Mouse (Mus musculus) adrenal gland, adult 2 months (tissue): ENCODE results near the gene Kcnj10. TPM values are rescaled to one million over a fixed set of nuclear protein-coding genes. Genes with fewer than 3 reads are reported as not detected.

Source experiments
- DNase-seq: peaks from one replicate; pipeline ENCODE4 v3.0.0; 2021
- long read RNA-seq: library from polyadenylated mRNA; stranded (forward); transcript quantifications from one replicate; pipeline ENCODE4 v2.0.0, GENCODE M21; 2021
- polyA plus RNA-seq: library from polyadenylated mRNA; depleted of rRNA; stranded (reverse); fragments of >200 nt; gene quantifications from 2 replicates; pipeline ENCODE4 v1.2.3, GENCODE M21; 2012; rRNA removed
- total RNA-seq, 2 experiments: library from RNA; stranded (reverse); gene quantifications; 2 replicates each; pipeline ENCODE4 v1.2.3; 2021

Gene Kcnj10
- 1 to 10 TPM; 1.0 to 1.1 TPM for total RNA-seq
- polyA plus RNA-seq, result 0.99 and 1.1 TPM in 2 replicates
- long read RNA-seq, result 0 reads

DNA sequence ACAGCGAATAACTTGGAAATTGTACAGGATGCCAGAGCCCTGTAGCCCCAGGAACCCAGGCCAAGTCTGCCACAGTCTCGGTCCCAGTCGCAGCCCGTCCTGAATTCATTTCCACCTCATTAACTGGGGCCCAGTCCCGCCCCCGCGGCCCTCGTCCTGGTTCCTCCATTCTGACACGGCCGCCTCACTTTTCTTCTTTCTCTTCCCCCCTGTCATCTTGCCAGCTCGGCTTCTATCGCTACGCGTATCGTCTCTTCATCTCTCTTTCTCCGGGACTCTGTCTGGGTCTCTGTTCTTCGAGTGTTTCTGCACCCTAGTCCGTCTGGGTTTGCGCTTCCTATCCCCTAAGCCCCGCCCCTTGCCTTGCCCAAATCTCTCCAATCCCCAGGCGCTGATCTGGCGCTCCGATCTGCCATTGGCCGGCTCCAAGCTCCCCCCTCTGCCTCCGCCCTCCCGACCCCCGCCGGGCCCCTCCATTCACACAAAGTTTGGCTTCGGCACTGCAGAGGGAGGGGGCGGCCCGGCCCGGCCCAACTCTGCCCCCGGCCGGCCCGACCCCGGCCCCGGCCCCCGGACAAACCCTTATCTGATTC is at the start of gene Kcnj10:
Gene Kcnj10, plus strand, starts transcription at position 482 of the 593 bp plus-strand sequence.
- DNase-seq, result peak; percentile 88

DNA sequence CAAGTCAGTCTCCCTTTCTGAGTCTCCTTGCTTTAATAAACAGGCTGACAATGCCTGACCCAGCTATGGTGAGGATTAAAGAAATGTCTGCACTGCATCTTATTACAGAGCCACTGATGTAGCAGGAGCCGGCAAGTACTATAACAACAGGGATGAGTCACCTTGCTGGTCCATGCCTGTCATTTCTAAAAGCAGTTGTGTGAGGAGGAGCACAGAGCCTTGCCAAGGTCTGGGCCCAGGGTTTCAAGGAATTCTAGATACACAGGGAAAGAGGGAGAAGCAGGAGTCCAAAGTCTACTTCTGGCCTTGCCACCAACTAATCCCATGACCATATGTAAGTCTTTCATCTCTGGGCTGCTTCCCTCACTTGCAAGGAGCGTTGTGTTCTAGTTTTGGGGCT is 48.1 kb upstream of the Kcnj10 start:
- DNase-seq, result peak; percentile 68

DNA sequence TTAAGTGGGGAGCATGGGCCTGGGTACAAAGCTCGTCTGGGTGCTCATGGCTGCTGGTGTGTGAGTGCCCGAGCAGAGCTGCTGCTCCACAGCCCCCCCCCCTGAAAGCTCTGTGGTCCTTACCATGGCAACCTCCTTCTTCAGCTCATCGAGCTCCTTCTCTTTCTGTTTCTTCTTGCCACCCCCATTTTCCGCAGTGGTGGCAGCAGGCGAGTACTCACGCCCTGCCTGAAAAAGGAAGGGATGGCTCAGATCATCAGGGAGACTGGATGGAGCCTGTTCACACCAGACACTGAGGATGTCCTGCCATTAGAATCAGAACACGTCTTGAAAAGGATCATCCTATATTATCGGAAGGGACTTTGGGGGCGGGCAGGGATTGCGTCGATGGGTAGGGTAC is 47.6 kb upstream of the Kcnj10 start:
- DNase-seq, result no peak

DNA sequence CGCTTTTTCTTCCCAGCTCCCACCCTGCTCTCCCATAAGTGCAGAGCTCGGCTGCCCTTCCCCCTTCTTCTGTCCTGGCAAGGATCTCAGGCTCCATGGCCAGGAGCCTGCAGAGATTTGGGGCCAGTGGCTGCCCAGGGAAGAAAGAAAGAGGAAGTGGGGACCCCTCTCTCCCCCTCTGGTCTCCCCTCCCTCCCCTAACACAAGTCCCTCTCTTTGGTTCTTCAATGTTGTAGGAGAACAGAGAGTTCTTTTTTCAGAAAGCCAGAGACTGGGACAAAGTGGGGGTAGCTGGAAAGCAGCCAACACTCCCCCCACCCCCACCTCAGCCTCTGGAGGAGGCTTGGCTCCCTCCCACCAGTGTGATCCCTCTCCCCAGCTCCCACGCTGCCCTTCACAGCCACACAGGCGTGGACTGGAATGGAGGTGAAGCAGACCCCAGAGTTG is 45.2 kb upstream of the Kcnj10 start:
- no peak for DNase-seq

DNA sequence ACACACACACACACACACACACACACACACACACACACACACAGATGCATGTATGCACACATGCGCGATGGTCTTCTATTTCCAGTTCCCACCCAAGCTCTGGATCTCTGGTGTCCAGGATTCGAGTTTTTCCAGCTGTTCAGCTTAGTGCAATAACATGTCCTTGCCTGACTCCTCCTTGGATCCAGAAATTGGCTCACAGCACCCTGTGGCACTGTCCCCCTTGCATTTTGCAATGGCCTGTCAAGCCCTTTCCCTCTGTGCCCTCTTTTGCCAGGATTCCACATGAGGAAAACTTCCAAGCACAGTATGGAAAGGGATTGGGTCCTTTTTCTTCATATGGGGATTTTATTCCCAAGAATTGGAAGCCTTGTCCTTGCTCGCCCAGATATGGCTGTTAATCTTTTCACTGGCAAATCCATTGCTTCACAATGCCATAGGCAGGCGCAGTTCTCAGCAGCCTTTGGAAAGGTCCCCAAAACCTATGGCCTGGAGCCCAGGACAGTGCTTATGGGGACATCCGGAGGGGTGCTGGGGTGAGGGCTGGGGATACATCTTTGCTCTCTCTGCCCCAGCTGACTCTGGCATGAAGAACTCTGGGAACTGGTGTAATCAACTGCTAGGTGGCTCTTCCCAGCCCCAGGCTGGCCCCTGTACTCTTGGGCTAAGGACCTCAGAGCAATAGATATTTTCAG is 44.0 kb upstream of the Kcnj10 start:
- DNase-seq, result peak; percentile 68

DNA sequence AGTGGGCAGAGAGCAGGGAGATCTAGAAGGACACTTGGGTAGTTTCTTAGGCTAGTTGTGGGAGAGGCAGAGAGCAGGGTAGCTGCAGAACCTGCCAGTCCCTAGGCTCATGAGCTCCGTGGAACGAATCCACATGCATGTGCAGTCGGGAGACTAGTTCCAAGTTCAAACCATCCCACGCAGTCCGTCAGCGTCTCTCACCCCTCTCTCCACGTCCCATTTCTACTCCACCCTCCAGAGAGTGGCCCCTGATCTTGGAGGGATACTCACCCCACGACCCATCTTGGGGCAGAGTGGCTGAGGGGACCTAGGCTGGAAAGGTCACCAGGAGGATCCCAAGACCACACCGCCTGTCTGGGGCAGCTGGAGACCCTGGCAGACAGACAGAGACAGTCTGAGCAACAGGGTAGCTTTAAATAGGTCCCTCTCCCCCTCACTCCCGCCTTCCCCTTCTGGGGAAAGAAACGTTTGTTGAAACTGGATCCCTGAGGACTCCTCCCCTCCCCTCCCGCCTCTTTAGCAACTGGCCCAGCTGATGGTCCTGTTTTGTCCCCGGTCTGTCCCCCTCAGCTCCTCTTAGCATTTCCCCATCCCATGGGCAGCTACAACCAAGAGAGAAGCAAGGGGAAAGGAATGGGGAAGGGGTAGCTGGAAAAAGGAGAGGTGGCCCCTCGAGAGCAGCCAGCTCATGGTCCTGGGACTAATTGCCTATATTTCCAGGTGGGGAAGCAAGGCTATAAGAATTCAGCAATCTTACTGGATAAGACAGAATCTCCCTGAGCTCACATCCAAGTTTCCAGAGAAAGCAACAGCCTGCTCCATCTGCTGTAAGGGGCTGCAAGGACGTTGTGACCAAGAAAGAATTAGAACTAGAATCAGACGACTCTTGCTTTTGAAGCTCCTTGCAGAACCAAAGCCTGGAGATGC is 43.1 kb upstream of the Kcnj10 start, which contains the start of gene Atp1a2:
Gene Atp1a2, minus strand, starts transcription at position 454 of the 927 bp plus-strand sequence.
- no peak for DNase-seq

DNA sequence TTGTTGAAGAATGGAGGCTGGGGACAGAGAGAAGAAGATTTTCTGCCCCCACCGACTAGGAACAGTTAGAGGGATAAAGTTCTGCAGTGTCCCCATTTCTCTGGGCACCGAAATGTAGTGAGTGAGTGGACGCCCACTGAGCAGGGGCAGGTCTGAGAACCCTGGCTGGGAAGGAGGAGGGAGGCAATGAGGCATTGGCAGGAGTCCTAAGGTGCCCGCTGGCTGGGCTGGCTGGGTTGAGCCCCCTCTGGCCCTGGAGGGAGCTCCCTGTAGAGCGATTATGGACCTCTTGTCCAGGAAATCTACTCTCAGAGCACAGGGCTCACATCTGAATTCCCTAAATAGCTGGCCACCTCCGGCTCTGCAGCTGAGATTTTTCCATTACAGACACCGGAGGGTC is 41.5 kb upstream of the Kcnj10 start:
- peak; percentile 23 for DNase-seq

DNA sequence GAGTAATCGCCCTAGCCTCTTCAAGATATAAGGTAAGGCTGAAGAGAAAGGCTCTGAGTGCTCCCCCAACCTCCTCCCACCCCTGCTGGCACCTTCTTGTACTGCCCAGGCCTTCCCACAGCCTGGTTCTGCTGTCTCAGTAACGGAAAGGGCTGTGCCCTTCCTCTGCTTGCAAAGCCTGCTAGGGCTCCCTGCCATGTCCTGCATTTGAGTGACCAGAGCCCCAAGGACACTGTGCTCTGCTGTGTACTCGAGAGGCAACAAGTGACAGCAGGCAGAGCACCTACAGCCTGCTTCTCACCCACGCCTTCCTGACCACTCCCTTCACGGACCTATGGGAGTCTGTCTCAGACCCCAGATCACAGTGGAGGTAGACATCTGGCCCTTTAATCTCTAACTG is 40.8 kb upstream of the Kcnj10 start:
- DNase-seq, result peak; percentile 79

DNA sequence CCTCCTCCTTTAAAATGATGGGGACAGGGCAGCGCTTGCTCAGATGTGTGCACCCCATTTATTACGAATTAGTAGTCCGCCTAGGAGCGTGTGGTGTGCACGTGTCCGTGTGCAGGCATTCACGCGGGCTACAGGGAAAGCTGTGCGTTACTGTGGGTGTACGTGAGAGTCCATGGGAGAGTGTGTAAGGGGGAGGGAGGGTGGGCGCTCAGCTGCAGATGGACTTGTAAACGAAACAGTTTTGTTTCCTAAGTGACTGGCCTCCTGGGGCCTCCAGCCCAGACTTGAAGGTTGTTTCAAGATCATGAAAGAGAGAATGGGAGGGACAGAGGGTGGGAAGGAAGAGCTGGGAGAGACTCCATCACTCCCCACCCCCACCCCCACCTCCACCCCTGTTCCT is 39.8 kb upstream of the Kcnj10 start:
- DNase-seq, result no peak

DNA sequence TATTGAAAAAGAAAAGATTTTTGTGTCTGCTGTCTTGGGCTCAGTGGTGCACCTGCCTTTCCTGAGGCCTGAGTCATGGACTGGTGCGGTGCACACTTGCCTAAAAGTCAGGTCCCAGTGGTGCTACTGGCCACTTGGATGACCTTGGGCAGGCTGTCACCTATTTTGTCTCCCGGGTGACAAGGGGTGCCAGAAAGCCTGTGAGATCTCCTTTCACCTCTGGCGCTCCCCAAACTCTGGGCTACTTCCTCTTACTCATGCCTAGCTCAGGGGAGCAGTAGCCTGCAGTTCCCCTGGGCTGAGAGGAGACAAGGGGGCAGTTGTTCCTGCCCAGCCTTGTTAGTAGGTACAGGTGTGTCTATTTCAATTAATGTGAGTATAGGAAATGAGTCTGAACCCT is 38.7 kb upstream of the Kcnj10 start:
- DNase-seq, result no peak

DNA sequence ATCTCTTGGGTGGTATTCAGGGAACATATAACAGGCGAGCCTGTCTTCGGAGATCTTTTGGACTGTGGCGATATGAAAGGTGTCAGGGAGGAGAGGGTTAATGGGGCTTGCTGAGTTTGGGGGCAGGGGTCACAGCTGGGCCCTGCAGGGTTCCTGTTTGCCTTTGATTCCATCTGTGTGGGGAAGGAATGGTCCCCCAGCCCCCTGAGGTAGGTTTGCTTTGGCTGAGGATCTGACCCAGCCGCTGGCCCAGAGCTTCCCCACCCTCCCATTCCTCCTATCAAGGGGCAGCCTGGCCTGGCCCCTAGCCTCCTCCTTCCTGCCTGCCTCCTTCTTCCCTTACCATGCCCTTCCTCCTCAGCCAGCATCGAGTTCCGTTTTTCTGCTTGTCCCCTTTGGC is 38.2 kb upstream of the Kcnj10 start:
- DNase-seq, result no peak

DNA sequence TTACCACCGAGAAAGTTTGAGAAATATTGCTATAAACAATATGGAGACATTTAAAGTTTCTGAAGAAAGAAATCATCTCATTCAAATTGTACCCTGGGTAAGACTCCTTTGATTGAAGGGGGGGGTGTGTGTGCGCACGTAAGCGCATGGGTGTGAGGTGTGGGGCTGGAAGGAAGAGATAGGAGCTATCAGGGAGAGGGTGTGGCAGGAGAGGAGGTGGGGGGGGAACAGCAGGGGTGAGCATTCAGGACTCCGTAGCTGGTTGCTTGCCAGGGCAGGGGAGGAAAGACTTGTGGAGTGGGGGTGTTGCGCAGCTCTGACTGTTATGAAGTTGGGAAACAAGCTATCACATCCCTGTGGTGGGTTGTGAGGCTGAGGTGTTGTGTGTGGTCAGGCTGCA is 36.6 kb upstream of the Kcnj10 start:
- no peak for DNase-seq

DNA sequence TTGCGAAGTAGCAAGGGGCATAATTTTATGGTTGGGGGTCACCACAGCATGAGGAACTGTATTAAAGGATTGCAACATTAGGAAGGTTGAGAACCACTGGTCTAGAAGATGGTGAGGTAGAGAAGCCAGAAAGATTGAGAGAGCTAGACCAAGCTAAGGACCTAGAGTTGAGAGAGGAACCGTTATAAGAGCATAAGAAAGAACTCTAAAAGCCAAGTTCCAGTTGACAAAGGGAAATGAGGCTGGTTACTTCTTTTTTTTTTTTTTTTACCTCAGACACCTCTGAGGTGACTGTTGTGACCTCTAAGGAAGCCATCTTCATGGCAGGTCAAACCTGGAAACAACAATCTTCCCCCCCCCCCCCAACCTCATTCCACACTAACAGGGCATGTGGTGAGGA is 35.9 kb upstream of the Kcnj10 start:
- DNase-seq, result no peak

DNA sequence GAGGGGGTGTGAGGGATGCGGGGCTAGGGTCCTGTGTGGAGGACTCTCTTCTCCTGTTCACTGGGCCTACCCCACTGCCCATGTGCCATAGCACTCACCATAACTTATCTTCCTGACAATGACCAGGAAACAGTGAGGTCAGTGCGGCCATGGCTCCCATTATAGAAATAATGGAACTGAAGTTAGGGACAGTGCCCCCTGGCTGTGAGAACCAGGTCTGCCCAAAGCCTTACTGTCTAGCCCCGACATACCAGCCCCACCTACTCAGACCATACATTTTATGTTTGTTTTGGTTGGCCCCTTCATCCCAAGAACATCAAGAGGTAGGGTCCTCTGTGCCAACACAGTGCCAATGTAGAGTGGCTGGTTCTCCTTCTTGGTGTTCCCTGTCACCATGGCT is 35.4 kb upstream of the Kcnj10 start:
- peak; percentile 38 for DNase-seq

DNA sequence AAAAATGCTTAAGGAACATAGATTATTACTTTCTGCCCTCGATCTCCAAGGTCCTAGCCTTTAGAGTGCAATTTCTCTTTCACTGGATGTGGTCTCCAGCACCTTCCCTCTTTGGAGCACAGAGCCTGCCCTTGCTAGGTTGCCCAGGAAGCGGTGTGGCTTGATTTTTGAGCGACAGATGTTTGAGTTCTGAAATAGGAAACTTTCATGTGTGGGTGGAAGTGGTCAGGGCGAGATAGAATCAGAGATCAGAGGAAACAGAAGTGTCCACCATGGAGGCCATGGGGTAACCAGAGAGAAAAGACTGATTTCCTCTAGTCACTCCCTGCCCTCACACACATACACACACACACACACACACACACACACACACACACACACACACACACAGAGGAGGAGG is 34.8 kb upstream of the Kcnj10 start:
- no peak for DNase-seq

DNA sequence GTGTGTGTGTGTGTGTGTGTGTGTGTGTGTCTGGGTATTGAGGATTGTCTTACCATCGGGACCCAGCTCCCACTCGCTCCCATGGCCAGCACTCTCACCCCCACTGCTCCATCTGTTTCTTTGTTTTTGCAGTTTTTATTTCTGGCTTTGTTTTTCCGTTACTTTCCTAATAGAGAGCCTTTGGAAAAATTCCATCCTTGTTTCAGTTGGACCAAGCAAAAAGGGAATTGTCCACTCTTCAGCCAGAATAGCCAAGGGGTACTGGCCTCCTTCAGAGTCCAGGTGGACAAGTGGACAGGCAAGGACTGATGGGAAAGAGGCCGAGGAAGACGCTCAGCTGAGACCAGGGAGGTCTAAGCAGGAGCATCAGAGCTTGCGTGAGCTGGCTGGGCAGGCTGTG is 34.1 kb upstream of the Kcnj10 start:
- DNase-seq, result no peak

DNA sequence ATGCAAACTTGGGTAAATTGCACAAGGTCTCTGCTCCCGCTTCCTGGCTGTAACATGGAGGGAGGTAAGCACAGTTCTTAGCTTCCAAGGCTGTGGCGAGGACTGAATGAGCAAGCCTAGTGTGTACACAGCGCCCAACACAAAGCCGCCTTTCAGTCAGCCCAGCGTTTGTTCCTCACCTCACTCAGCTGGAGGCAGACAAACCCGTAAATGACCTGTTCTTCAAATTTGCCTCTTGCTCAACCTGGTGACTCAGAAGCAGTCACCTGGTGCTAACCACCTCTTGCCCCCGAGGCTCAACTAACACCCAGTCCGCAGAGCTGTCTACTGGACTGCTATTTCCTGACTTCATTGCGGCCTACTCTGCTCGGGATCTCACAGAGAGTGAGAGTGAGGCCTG is 33.1 kb upstream of the Kcnj10 start:
- no peak for DNase-seq

DNA sequence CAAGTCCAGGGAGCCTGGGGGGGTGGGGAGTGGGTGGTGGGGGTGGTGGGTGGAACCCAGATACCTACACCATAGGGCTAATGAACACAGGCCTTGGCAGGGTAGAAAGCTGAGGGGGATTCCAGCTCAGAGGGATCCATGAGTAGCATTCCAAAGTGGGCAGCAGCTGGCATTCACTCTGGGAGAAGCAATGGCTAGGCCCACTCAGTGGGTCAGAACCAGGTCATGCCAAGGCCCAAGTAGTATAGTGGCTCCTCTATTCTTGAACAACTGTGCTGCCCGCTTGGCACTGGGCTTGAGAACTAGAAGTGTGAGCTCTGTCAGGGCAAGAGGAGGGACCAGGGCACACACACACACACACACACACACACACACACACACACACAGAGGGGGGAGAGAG is 32.6 kb upstream of the Kcnj10 start:
- DNase-seq, result no peak

DNA sequence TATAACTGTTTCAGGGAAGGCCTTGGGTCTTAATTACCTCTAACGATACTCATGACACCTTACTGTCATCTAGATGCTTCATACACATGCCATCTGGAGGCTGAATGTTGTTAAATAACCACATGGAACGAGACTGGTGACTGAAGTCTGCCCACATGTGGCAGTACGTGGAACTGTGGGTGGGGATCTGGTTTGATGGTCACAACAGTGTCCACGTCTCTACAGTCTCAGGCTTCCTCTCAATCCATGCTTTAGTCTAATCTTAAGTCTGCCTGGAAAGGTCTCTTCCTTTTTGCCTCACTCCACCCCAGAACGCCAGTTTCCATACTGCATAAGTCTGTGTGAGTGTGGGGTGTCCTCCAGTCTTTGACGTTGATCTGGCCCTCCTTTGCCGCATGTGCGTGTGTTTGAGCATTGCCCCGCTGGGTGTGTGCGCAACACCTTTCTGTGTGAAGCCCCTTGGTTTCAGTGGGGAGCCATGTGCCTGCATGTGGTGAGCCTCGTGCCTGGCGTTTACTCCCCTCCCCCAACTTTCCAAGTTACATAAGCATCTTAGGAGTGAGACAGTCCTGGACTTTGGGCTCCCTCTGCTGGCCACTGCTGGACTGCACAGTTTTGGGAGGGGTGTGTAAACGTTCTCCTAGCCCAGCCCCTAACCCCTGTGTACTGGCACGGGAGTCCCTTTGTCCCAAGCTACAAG is 31.2 kb upstream of the Kcnj10 start:
- peak; percentile 90 for DNase-seq

DNA sequence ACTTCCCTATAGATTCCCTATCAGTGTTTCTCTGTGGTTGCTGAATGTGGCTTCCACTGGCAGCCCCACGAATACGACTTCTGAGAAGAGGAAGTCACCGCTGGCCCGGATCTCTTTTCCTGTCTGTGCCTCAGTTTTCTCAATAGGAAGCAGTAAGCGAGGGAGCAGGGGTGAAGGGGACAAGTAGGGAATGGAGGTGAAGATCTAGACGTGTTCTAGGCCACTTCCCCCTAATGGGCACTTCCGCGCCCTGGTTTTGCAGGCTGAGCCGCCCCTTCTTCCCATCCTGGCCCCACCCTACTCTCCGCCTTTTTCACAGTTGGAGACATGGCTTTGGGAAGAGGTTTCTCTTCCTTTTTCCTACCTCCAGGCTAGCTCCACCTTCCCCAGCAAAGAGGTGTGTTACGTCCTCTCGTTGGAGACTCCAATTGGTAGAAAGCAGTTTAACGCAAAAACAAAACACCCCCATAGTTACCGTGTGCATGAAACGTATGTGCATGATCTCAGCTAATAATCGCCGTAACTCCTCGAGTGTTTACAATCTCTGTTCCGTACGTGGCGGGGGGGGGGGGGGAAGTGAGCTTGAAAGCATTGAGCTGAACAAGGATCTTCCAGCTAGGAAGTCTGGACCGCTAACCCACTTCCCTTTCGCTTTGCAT is 29.6 kb upstream of the Kcnj10 start:
- peak; percentile 83 for DNase-seq

DNA sequence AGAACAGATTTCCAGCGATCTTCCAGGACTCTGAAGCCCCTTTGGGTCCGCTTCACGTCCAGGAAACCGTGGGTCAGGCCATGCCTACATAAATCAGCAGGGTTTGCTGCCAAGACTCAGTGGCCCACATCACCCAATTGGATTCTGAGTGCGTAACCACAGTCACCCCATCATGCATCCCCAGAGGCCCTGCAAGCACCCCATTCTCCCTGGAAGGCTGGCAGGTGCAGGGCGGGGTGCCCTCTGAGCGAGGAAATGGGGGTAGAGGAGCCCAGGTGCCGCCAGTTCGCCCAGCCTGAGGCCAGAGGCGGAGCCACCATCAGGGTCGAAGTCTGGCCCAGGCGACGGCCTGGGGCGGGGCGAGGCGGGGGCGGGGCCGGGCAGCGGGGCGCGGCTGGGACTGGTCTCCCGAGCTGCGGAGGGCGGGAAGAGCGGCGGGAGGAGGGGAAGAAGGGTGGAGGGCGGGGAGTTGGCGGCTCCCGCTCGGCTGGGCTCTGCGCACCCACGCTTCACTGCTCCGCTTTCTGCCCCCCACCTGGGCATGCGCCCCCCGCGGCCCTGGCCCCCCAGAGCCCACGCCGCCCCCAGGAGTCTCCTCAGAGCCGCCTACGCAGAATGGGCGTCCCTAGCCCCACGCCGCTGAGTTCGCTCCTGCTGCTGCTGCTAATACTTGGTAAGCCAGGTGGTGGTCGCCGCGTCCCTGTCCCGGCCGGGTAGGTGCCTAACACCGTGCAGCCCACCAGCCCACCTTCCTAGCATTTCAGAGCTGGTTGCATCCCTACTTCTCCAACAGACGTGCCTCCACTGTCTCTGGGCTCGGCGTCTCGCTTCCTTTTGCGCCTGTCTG is 28.9 kb upstream of the Kcnj10 start:
- peak; percentile 96 for DNase-seq
